Mouse (Mus musculus) C2C12 (cell line): ENCODE results near the gene Gng13.

ENCODE experiments used
- CEBPB ChIP-seq: IDR thresholded peaks from one replicate; pipeline ENCODE4 v1.6.1; 2011; ENCODE audit warnings: low read depth, mild to moderate bottlenecking, control low read depth, moderate library complexity
- CTCF ChIP-seq: IDR thresholded peaks from one replicate; pipeline ENCODE4 v1.5.1; 2011; ENCODE audit not compliant: control insufficient read depth, insufficient read depth, insufficient read length
- MAX ChIP-seq: IDR thresholded peaks from one replicate; pipeline ENCODE4 v1.6.1; 2011; ENCODE audit warnings: mild to moderate bottlenecking, control low read depth
- MYOD1 ChIP-seq: IDR thresholded peaks from one replicate; pipeline ENCODE4 v1.6.1; 2011; ENCODE audit warnings: low read depth; ENCODE audit not compliant: control insufficient read depth, insufficient read length
- USF1 ChIP-seq: IDR thresholded peaks from one replicate; pipeline ENCODE4 v1.6.1; 2011; ENCODE audit warnings: low read depth, mild to moderate bottlenecking, control low read depth, moderate library complexity

DNA sequence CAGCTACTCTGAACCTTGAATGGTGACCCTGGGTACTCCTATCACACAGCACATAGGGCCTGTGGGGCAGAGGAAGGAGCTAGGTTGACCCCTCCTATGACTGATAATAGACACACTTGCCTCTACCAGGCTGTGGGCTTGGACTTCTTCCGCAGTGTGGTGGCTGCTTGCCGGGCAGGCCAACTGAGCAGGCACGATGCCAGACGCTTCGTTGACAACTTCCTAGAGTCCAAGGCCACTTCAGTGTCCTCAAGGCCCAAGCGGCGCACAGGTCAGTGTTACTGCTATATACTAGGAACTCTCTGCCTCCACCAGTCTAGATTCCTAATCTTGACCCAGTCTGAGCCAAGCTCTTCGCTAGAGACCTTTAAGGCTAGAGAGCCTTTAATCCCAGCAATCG, 26.9 kb downstream of the Gng13 start:
- TF ChIP-seq CTCF (no peak), MYOD1 (no peak), CEBPB (no peak), USF1 (no peak), MAX (no peak)
